Mouse (Mus musculus): ENCODE results near the gene Cnnm4.
"Not testable (repeated sequence)": the region's sequence is repeated elsewhere in the genome, so short reads cannot be mapped to it uniquely, and the experiment has no call there.

GRCm38 (mm10) chr1:36536783-36537182 is 65.4 kb downstream of the Cnnm4 start, which contains the start of gene Ankrd23:
- not testable (repeated sequence) for TF ChIP-seq MAX (IDR thresholded peaks at IDR 0.05; ENCODE audit: low read depth); POLR2A (IDR thresholded peaks at IDR 0.05; ENCODE audit: insufficient read length, low read depth); REST (IDR thresholded peaks at IDR 0.05; ENCODE audit: insufficient read depth, insufficient read length); TCF12 (IDR thresholded peaks at IDR 0.05; ENCODE audit: insufficient read depth, poor library complexity, severe bottlenecking); TCF3 (IDR thresholded peaks at IDR 0.05; ENCODE audit: insufficient read length, low read depth); CEBPB (IDR thresholded peaks at IDR 0.05; ENCODE audit: insufficient read depth, poor library complexity, severe bottlenecking); USF1 (IDR thresholded peaks at IDR 0.05; ENCODE audit: low read depth); MYOG (IDR thresholded peaks at IDR 0.05; ENCODE audit: control insufficient read depth in 1 of 3, insufficient read depth in 1 of 3, insufficient read length in 2 of 3, low read depth in 2 of 3)

Data from myocyte (in vitro differentiated cells).